Comparison of ENCODE assay signal across 31 mouse cellular contexts in genomic region chr6:119321752-119322151, GRCm38 (mm10). TPM values are rescaled to one million over a fixed set of nuclear protein-coding genes. Genes with fewer than 3 reads are reported as not detected.
DNase-seq lines count a peak whose midpoint lies in the region; ATAC-seq lines count a peak whose summit lies in the region.
"Had no signal": no experiment of that assay in that cellular context is flagged by ENCODE, and none has a peak within 500 bp of the region (broad histone marks: within the 10 kb centered on the region; RNA-seq: fewer than 3 reads in every experiment).

No protein-coding gene starts in this region.

- no peaks in the 10 kb centered on the region for H3K9me3 ChIP-seq in hindbrain, embryonic 16.5 days (ENCODE audit: control insufficient read depth, low read length)
- no peaks in the 10 kb centered on the region for H3K9me3 ChIP-seq in hindbrain, embryonic 14.5 days (ENCODE audit: control insufficient read depth, low read length)
- H3K9me3 ChIP-seq: hindbrain, embryonic 15.5 days; intestine, embryonic 15.5 days; liver, embryonic 15.5 days; neural tube, embryonic 12.5 days had no signal

- peak; percentile 50; the same call in 1 of the 2 replicates for ATAC-seq in hindbrain, embryonic 16.5 days
- no peak for ATAC-seq in hindbrain, embryonic 14.5 days (ENCODE audit: low FRiP score)
- ATAC-seq: activated CD4-positive, CD25-positive, alpha-beta regulatory T cell, adult 4 months; forebrain, embryonic 14.5 days; intestine, embryonic 15.5 days had no signal

- H3K9ac ChIP-seq in hindbrain, embryonic 16.5 days (ENCODE audit: low read depth, low read length): no peak overlapping the region
- no peak overlapping the region for H3K9ac ChIP-seq in hindbrain, embryonic 14.5 days
- H3K9ac ChIP-seq: heart, embryonic 12.5 days; hindbrain, embryonic 15.5 days; intestine, embryonic 15.5 days; limb, embryonic 12.5 days; liver, embryonic 15.5 days; lung, embryonic 14.5 days; neural tube, embryonic 12.5 days had no signal

- H3K4me1 ChIP-seq in hindbrain, embryonic 16.5 days (ENCODE audit: control insufficient read depth, insufficient read depth, low read depth, low read length): peaks cover 10% of the 10 kb centered on the region; the same call in 1 of the 2 replicates
- H3K4me1 ChIP-seq in hindbrain, embryonic 14.5 days (replicated peaks; ENCODE audit: control insufficient read depth, insufficient read depth, low read length): peaks cover 10% of the 10 kb centered on the region; the same call in 1 of the 2 replicates
- H3K4me1 ChIP-seq: heart, embryonic 12.5 days; intestine, embryonic 15.5 days; liver, embryonic 15.5 days had no signal

- intact Hi-C loops in left cerebral cortex, postnatal 10 days (cut with DNase I): no loop called here

- no peak overlapping the region for H3K4me3 ChIP-seq in hindbrain, embryonic 16.5 days (ENCODE audit: low read length)
- H3K4me3 ChIP-seq in hindbrain, embryonic 14.5 days (replicated peaks; ENCODE audit: low read length): no peak overlapping the region
- H3K4me3 ChIP-seq: heart, adult 2 months; heart, embryonic 12.5 days; hindbrain, embryonic 15.5 days; intestine, embryonic 15.5 days; limb, embryonic 12.5 days; liver, embryonic 15.5 days; myocyte; neural tube, embryonic 12.5 days had no signal

- DNase-seq in hindbrain, embryonic 14.5 days (ENCODE audit: low spot score): no peak
- DNase-seq in left cerebral cortex, postnatal 10 days (ENCODE audit: extremely low spot score in 1 of 2, low spot score in 2 of 2): peak; percentile 50 to 78
- no peak for DNase-seq in left cerebral cortex, adult 8-10 months (ENCODE audit: low spot score in 2 of 2)
- DNase-seq in MN1 (ENCODE audit: low spot score): peak; percentile 63
- DNase-seq in brain, adult 2 months (ENCODE audit: low read depth, low spot score): peak; percentile 63
- DNase-seq in heart, adult 18-20 months: no peak
- DNase-seq: adrenal gland, adult 2 months; adrenal gland, postnatal 36 days; B cell, adult 2 months; cerebellum, adult 11-12 months; gastrocnemius, postnatal 25 days; heart, adult 2 months; heart, postnatal 4 days; kidney, adult 2 months; kidney, postnatal 36 days; lung, embryonic 14.5 days; lung, postnatal 14 days; midbrain, embryonic 14.5 days; thymus, adult 2 months; thymus, postnatal 36 days had no signal

- no peaks in the 10 kb centered on the region; the same call in 1 of the 2 replicates for H3K27me3 ChIP-seq in hindbrain, embryonic 16.5 days (replicated peaks; ENCODE audit: control insufficient read depth, insufficient read depth, low read length)
- no peaks in the 10 kb centered on the region for H3K27me3 ChIP-seq in hindbrain, embryonic 14.5 days (ENCODE audit: control insufficient read depth, insufficient read depth, low read length)
- H3K27me3 ChIP-seq: hindbrain, embryonic 15.5 days; liver, embryonic 15.5 days had no signal

- H3K4me2 ChIP-seq in hindbrain, embryonic 16.5 days (ENCODE audit: low read length): no peak overlapping the region
- H3K4me2 ChIP-seq in hindbrain, embryonic 14.5 days (replicated peaks): no peak overlapping the region
- H3K4me2 ChIP-seq: heart, embryonic 12.5 days; hindbrain, embryonic 15.5 days; intestine, embryonic 15.5 days; limb, embryonic 12.5 days; liver, embryonic 15.5 days; lung, embryonic 14.5 days; neural tube, embryonic 12.5 days had no signal

- 69% methylated on average over 7 of the region's 7 CpGs for WGBS in hindbrain, embryonic 16.5 days
- WGBS in hindbrain, embryonic 14.5 days: 77% methylated on average over 7 of the region's 7 CpGs

- H3K27ac ChIP-seq in hindbrain, embryonic 16.5 days (ENCODE audit: low read depth, low read length): no peak overlapping the region
- no peak overlapping the region for H3K27ac ChIP-seq in hindbrain, embryonic 14.5 days
- H3K27ac ChIP-seq: heart, adult 2 months; hindbrain, embryonic 15.5 days; intestine, embryonic 15.5 days; limb, embryonic 12.5 days; liver, embryonic 15.5 days; neural tube, embryonic 12.5 days had no signal

- H3K36me3 ChIP-seq in hindbrain, embryonic 16.5 days (ENCODE audit: control insufficient read depth, insufficient read depth, low read length): 0 out of 2 replicates have a peak, but pooled peaks cover 2% of the 10 kb centered on the region
- H3K36me3 ChIP-seq in hindbrain, embryonic 14.5 days (replicated peaks; ENCODE audit: control insufficient read depth, insufficient read depth): 0 out of 2 replicates have a peak, but pooled peaks cover 4% of the 10 kb centered on the region
- H3K36me3 ChIP-seq: heart, embryonic 12.5 days; intestine, embryonic 15.5 days; limb, embryonic 12.5 days; liver, embryonic 15.5 days; neural tube, embryonic 12.5 days had no signal

RNA-seq across cellular contexts. Expression of gene Lrtm2, which starts 8.8 kb away (rescaled TPM):
- polyA plus RNA-seq in hindbrain, embryonic 16.5 days (2015; fragmentation: Nextera tagmentation; extraction: Ambion mirVana): 17.1 and 17.7 TPM in 2 replicates
- polyA plus RNA-seq in hindbrain, embryonic 14.5 days (2014; fragmentation: Nextera tagmentation; extraction: Ambion mirVana): 7.8 and 13.2 TPM in 2 replicates
- total RNA-seq in left cerebral cortex, postnatal 10 days (2021): 10 to 100 TPM; 38.5 to 39.4 TPM
- 10 to 100 TPM; 65.9 to 70.9 (median 70.2) TPM for total RNA-seq in left cerebral cortex, adult 8-10 months (2022)
- under 1 TPM; 0.08 to 0.10 TPM for total RNA-seq in heart, adult 18-20 months (2021)
- polyA plus RNA-seq: activated CD4-positive, CD25-positive, alpha-beta regulatory T cell, adult 4 months; adrenal gland, adult 2 months; embryonic facial prominence, embryonic 11.5 days; limb, embryonic 12.5 days had no signal

Comparison
In these comparisons a context has a peak if more than half of its experiments do, and no peak if none do; other contexts are left out.
1. DNase-seq: peak in left cerebral cortex, postnatal 10 days (2 of 2), MN1 (single experiment) and brain, adult 2 months (single experiment); none in hindbrain, embryonic 14.5 days (single experiment), left cerebral cortex, adult 8-10 months (0 of 2) and heart, adult 18-20 months (0 of 2).
2. RNA of gene Lrtm2, which starts 8.8 kb away (total RNA-seq): 65.9 to 70.9 TPM in left cerebral cortex, adult 8-10 months and 38.5 to 39.4 TPM in left cerebral cortex, postnatal 10 days; 0.08 to 0.10 TPM in heart, adult 18-20 months; every median in the first group is over 10 times any median in the second.